Mouse (Mus musculus): ENCODE results near the gene Prc1. TPM values are rescaled to one million over a fixed set of nuclear protein-coding genes. Genes with fewer than 3 reads are reported as not detected.
A peak's percentile ranks its signal among the peaks of the same experiment; 100 is the strongest.

Gene Prc1
- 1 to 10 TPM in 3 of 4 experiments, under 1 TPM in 1; 0.72 to 3.1 (median 1.5) TPM for total RNA-seq (2022)

GRCm38 (mm10) chr7:80294062-80294763 is at the start of gene Prc1:
TSS of gene Prc1 (plus strand) at chr7:80294450.
- DNase-seq (ENCODE audit: low spot score) = peak; percentile 98

- no peak for DNase-seq (ENCODE audit: low spot score)
These were observed 49.4 kb upstream of the Prc1 start for GRCm38 (mm10) chr7:80244851-80245250.

DNA sequence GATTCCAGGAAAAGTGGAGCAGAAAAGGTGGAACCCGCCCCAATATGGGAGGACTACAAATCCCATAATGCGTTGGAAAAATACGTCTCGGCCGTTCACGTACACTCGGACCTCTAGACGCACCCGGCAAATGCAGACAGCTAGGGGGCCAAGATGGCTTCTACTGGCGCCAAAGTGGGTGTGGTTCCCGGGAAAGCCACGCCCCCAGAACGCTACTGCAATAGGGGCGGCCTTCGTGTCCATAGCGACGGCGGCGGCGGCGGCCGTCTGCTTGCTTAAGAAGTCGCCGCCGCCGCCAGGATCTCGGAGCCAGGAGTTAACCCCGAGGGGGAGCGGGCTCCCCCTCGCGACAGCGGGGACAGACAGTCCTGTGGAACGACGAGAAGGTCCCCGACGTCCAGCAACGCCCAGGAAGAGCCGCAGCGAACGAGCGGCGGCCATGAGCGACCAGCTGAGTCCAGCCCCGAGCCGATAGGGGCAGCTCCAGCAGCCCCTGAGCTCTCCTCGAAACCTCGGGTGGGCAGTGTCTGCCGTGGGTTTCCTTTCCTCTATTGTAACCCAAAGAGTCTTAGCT is 48.0 kb upstream of the Prc1 start, which contains the start of gene Ttll13:
Gene Ttll13, plus strand, starts transcription at position 229 of the 574 bp plus-strand sequence.
- peak; percentile 96 for DNase-seq (ENCODE audit: low spot score)

GRCm38 (mm10) chr7:80246859-80247258 is 47.4 kb upstream of the Prc1 start:
- no peak for DNase-seq (ENCODE audit: low spot score)

- no peak for DNase-seq (ENCODE audit: low spot score)
These were observed 41.8 kb upstream of the Prc1 start for GRCm38 (mm10) chr7:80252437-80252836.

- DNase-seq (ENCODE audit: low spot score) = no peak
These were observed 41.4 kb upstream of the Prc1 start for GRCm38 (mm10) chr7:80252886-80253285.

- DNase-seq (ENCODE audit: low spot score) = no peak
These were observed 38.3 kb upstream of the Prc1 start for GRCm38 (mm10) chr7:80255981-80256380.

GRCm38 (mm10) chr7:80257706-80258105 is 36.5 kb upstream of the Prc1 start:
- DNase-seq (ENCODE audit: low spot score) = no peak

DNA sequence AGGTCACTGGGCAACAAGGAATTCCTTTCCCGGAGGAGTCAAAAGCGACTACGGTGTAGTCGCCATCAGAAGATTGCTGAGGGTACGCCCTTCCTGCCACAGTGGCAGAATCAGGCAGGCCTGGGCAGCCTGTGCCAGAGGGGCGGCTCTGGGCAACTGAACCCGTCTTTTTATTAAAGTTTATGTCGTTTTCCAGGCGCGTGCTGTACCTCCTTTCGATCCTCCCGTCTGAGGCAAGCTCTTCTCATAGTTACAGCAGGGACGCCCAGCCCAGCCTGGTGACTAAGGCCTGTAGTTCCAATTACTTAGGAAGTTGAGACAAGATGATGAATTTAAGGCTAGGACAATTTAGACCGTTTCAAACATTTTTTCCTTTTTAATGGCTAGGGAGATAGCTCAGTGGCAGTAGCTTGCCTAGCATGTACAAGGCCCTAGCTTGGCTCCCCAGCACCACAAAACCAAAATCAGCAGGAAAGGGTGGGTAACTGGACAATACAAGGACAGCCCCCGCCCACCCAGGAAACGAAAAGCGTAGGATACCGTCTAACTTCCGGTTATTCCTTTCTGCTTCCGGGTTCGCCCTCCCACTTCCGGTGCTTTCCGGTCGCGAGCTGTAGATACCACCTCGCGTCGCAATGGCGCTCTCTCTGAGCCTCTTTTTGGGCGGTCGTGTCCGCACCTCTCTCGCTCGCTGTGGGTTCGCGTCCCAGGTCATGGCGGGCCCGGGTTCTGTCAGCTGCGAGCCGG is 33.5 kb upstream of the Prc1 start, which contains the start of gene Ngrn:
Gene Ngrn, plus strand, starts transcription at position 591 of the 747 bp plus-strand sequence.
- DNase-seq (ENCODE audit: low spot score) = peak; percentile 89

DNA sequence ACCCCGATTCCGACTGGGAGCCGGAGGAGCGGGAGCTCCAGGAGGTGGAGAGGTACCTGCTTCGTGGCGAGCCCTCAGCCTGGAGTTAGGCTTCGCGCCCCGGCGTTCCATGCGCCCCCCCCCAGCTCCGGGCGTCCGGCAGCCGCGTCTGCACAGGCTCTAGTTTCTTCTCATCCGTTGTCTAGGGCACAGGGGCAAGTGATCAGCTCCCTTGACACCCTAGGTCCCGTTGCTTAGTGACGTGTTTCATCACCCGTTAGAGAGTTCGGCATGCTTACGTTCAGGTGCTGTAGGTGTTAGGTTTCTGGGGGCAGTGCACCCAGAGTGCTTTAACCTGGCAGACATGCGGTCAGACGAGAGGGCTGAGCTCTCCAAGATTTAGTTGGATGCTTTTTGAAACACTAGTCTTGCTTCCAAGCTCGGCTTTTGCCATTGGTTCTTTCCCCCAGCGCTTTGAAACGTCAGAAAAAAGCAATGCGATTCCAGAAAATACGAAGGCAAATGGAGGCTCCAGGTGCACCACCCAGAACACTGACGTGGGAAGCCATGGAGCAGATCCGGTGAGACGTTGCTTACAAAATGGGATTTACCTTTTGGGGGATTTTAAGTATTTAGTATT is 32.8 kb upstream of the Prc1 start:
- no peak for DNase-seq (ENCODE audit: low spot score)

- no peak for DNase-seq (ENCODE audit: low spot score)
These were observed 29.6 kb upstream of the Prc1 start for GRCm38 (mm10) chr7:80264606-80265005.

DNA sequence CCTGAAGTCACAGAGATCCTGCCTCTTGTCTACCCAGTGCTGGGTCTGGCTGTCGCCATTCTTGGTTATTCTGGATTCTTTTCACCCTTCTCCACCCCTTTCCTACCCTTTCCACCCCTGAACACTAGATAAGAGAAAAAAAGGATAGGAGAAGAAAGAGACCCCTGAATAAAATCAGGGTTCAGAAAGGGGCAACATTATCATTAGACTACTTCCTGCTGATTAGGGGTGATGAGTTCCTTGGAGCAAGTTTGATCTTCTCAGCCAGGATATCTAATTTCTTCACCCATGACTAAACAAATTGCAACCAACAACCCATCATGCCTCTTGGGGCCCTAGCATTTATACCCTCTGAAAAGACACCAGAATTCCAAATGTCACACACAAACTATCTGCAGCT is 26.5 kb upstream of the Prc1 start:
- DNase-seq (ENCODE audit: low spot score) = no peak

DNA sequence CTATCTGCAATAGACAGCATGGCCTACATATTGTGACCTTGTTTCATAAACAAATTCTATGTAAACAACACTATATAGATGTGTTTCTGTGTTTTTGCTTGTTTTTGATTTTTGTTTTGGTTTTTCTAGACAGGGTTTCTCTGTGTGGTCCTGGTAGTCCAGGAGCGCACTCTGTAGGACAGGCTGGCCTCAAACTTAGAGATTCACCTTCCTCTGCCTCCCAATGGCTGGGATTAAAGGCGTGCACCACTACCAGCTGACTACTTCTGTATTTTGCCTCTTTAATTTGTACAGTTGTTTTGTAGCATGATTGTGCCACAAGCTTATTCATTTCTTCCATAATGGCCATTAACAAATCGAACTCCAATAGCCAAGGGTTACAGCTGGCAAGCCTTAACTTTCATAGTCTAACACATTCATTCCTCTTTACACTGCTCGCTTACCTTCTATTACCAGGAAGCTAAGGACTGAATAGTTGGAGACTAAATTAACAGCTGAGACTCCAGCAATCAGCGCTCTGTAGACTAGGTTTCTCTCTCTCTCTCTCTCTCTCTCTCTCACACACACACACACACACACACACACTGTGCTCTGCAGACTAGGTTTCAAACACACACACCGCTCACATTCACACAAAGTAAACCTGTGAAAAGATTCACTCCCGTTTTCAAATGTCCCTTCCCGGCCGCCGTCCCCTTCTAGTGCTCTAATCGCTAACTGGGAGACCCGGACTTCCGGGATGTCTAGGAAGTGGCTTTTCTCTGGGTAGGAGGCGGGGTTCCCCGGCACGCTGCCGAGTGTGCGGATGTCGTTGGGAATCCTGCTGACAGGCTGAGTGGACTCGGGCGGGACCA is 25.1 kb upstream of the Prc1 start, which contains the start of gene Vps33b:
Gene Vps33b, plus strand, starts transcription at position 753 of the 854 bp plus-strand sequence.
- DNase-seq (ENCODE audit: low spot score) = peak; percentile 97

GRCm38 (mm10) chr7:80269751-80270255 is 24.4 kb upstream of the Prc1 start:
- no peak for DNase-seq (ENCODE audit: low spot score)

DNA sequence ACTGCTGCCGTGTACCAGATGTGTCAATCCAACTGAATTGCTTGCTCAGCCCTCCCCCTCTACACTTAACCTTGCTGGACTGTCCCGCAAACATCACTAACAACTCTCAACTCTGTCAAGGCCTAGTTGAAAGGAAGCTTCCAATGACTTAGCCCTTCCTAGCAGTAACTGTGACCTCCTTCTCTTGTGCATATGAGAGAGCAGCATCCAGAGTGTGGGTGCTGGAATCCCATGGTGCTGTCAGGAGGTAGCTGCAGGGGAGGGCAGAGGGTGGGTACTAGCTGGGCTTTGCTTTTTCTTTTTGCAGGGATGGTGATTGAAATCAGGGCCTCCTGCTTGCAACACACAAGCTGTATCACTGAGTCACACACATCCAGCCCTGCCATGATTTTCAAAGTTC is 20.8 kb upstream of the Prc1 start:
- no peak for DNase-seq (ENCODE audit: low spot score)

GRCm38 (mm10) chr7:80276374-80276773 is 17.9 kb upstream of the Prc1 start:
- no peak for DNase-seq (ENCODE audit: low spot score)

GRCm38 (mm10) chr7:80280032-80280431 is 14.2 kb upstream of the Prc1 start:
- DNase-seq (ENCODE audit: low spot score) = no peak

GRCm38 (mm10) chr7:80280998-80281397 is 13.3 kb upstream of the Prc1 start:
- DNase-seq (ENCODE audit: low spot score) = no peak

GRCm38 (mm10) chr7:80281646-80282045 is 12.6 kb upstream of the Prc1 start:
- no peak for DNase-seq (ENCODE audit: low spot score)

DNA sequence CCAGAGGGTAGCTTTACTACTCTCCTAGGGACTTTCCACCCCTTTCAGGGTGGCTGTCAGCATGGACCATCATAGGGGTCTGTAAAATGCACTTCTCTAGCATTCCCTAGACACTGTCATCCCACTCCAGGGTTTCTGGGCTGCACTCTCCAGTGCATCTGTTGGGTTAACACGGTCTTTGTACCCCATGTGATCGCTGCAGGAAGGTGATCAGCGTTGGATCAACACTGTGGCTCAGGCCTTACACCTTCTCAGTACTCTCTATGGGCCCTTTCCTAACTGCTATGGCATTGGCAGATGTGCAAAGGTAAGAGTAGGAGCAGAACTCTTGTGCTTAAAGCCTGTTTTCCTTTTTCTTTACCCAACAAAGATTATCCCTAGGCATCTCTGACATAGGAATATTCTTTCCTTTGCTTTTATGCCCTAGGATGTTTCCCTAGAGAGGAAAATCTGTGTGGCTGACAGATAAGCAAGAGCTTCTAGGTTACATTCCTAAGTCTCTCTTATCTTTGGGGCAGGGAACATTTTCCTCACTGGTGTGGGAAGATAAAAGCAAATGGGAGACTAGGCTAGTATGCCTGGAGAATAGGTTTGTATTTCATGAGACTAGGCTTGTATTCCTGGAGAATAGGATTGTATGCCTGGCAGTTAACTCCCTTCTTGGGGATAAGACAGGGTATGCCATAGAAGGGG is 10.9 kb upstream of the Prc1 start:
- DNase-seq (ENCODE audit: low spot score) = no peak
